Mouse (Mus musculus) bone marrow, adult 2 months (tissue): Measurements from ENCODE around the gene Oxnad1.

Experiments used
- CTCF ChIP-seq: fragments of 200-500 bp; IDR thresholded peaks from 2 replicates; pipeline ENCODE4 v1.5.1; 2011; ENCODE audit warnings: low read length, control low read depth; ENCODE audit not compliant: control insufficient read depth, insufficient read depth
- POLR2A ChIP-seq: fragments of 200-500 bp; IDR thresholded peaks from 2 replicates; pipeline ENCODE4 v1.6.1; 2011; ENCODE audit warnings: low read depth, mild to moderate bottlenecking, control low read depth, low read length, borderline replicate concordance; ENCODE audit not compliant: control insufficient read depth

DNA sequence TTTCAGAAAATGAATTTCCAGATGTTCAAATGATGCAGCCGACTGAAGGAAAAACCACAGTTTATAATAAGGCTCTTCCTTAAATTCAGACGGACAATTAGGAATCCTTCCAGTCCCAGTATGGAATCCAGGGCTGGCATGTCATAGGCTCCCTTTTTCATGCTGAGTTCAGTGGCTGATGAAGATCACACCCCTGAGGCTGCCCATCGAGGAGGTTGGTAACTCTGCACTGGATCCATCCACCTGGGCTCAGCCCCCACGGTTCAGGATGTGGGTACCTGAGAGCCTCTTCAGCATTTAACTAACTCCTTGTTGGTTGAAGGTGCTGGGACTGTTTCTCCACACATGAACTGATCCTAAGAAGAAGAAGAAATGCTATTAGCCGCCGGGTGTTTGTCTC lies 2.3 kb upstream of the Oxnad1 start:
- TF ChIP-seq CTCF, result no peak
- no peak for TF ChIP-seq POLR2A
